Comparison of ENCODE assay signal across 10 mouse cellular contexts in genomic region chr8:91799016-91799581, GRCm38 (mm10). TPM values are rescaled to one million over a fixed set of nuclear protein-coding genes. Genes with fewer than 3 reads are reported as not detected.
DNase-seq lines count a peak whose midpoint lies in the region; ATAC-seq and TF ChIP-seq lines count a peak whose summit lies in the region.
"Had no signal": no experiment of that assay in that cellular context is flagged by ENCODE, and none has a peak within 500 bp of the region (broad histone marks: within the 10 kb centered on the region; RNA-seq: fewer than 3 reads in every experiment).

No protein-coding gene starts in this region.

- 19% methylated on average over 16 of the region's 16 CpGs for whole genome bisulfite sequencing in liver, embryonic 11.5 days
- 29% methylated on average over 16 of the region's 16 CpGs for WGBS in liver, postnatal 0 days (ENCODE audit: insufficient replicate concordance)
- WGBS in forebrain, embryonic 12.5 days: 11% methylated on average over 16 of the region's 16 CpGs
- WGBS in kidney, postnatal 0 days: 30% methylated on average over 16 of the region's 16 CpGs
- WGBS in neural tube, embryonic 13.5 days: 11% methylated on average over 16 of the region's 16 CpGs

- H3K27ac ChIP-seq in liver, embryonic 11.5 days (ENCODE audit: low read depth, low read length): no peak overlapping the region
- H3K27ac ChIP-seq in liver, postnatal 0 days (ENCODE audit: low read depth): no peak overlapping the region
- H3K27ac ChIP-seq in forebrain, embryonic 12.5 days: no peak overlapping the region
- H3K27ac ChIP-seq in kidney, postnatal 0 days: no peak overlapping the region
- peak overlapping the region; percentile 84; the same call in 1 of the 2 replicates for H3K27ac ChIP-seq in neural tube, embryonic 13.5 days (replicated peaks)

- peak overlapping the region; percentile 86 for H3K4me2 ChIP-seq in liver, embryonic 11.5 days
- H3K4me2 ChIP-seq in liver, postnatal 0 days (ENCODE audit: low read depth, low read length): no peak overlapping the region
- H3K4me2 ChIP-seq in forebrain, embryonic 12.5 days: peak overlapping the region; percentile 80
- H3K4me2 ChIP-seq in kidney, postnatal 0 days (ENCODE audit: low read length): peak overlapping the region; percentile 86
- H3K4me2 ChIP-seq in neural tube, embryonic 13.5 days: peak overlapping the region; percentile 83

- H3K27me3 ChIP-seq in liver, embryonic 11.5 days (replicated peaks; ENCODE audit: control insufficient read depth, insufficient read depth, low read length): peaks cover 92% of the 10 kb centered on the region
- peaks cover 88% of the 10 kb centered on the region for H3K27me3 ChIP-seq in liver, postnatal 0 days (ENCODE audit: insufficient read depth, low read length)
- H3K27me3 ChIP-seq in forebrain, embryonic 12.5 days: peaks cover 97% of the 10 kb centered on the region
- peaks cover 61% of the 10 kb centered on the region for H3K27me3 ChIP-seq in kidney, postnatal 0 days (ENCODE audit: insufficient read depth, low read length)
- peaks cover 89% of the 10 kb centered on the region for H3K27me3 ChIP-seq in neural tube, embryonic 13.5 days

- TF ChIP-seq CTCF in liver, postnatal 0 days (IDR thresholded peaks at IDR 0.05; ENCODE audit: low read depth): no peak
- no peak for TF ChIP-seq CTCF in kidney, postnatal 0 days (IDR thresholded peaks at IDR 0.05; ENCODE audit: low read depth)

- no peak for ATAC-seq in liver, embryonic 11.5 days (replicated peaks; ENCODE audit: low FRiP score)
- ATAC-seq in liver, postnatal 0 days: no peak
- ATAC-seq in forebrain, embryonic 12.5 days (ENCODE audit: low FRiP score): no peak
- ATAC-seq in kidney, postnatal 0 days (replicated peaks; ENCODE audit: low FRiP score, low read depth): no peak
- no peak for ATAC-seq in neural tube, embryonic 13.5 days (ENCODE audit: low read depth)

- peak overlapping the region; percentile 54 for H3K4me3 ChIP-seq in liver, embryonic 11.5 days (ENCODE audit: low read depth, low read length)
- no peak overlapping the region for H3K4me3 ChIP-seq in liver, postnatal 0 days (ENCODE audit: low read depth, low read length)
- H3K4me3 ChIP-seq in forebrain, embryonic 12.5 days (replicated peaks): peak overlapping the region; percentile 53
- H3K4me3 ChIP-seq in kidney, postnatal 0 days (replicated peaks; ENCODE audit: low read depth, low read length): peak overlapping the region; percentile 74
- peak overlapping the region; percentile 55 for H3K4me3 ChIP-seq in neural tube, embryonic 13.5 days

- H3K4me1 ChIP-seq in liver, embryonic 11.5 days (replicated peaks; ENCODE audit: control insufficient read depth, insufficient read depth, low read length): peaks cover 17% of the 10 kb centered on the region; the same call in 1 of the 2 replicates
- peaks cover 12% of the 10 kb centered on the region for H3K4me1 ChIP-seq in liver, postnatal 0 days (ENCODE audit: insufficient read depth)
- peaks cover 54% of the 10 kb centered on the region for H3K4me1 ChIP-seq in forebrain, embryonic 12.5 days
- peaks cover 21% of the 10 kb centered on the region; the same call in 1 of the 2 replicates for H3K4me1 ChIP-seq in kidney, postnatal 0 days (replicated peaks; ENCODE audit: insufficient read depth, low read length)
- peaks cover 66% of the 10 kb centered on the region for H3K4me1 ChIP-seq in neural tube, embryonic 13.5 days (replicated peaks)

- H3K9me3 ChIP-seq in liver, embryonic 11.5 days (ENCODE audit: control insufficient read depth, low read length): no peaks in the 10 kb centered on the region
- no peaks in the 10 kb centered on the region for H3K9me3 ChIP-seq in liver, postnatal 0 days (ENCODE audit: low read length)
- no peaks in the 10 kb centered on the region for H3K9me3 ChIP-seq in forebrain, embryonic 12.5 days
- H3K9me3 ChIP-seq in kidney, postnatal 0 days (replicated peaks; ENCODE audit: low read length): no peaks in the 10 kb centered on the region
- no peaks in the 10 kb centered on the region for H3K9me3 ChIP-seq in neural tube, embryonic 13.5 days

- no peak overlapping the region for H3K9ac ChIP-seq in liver, embryonic 11.5 days (ENCODE audit: low read depth, low read length)
- no peak overlapping the region for H3K9ac ChIP-seq in liver, postnatal 0 days (replicated peaks)
- peak overlapping the region; percentile 58 for H3K9ac ChIP-seq in forebrain, embryonic 12.5 days
- peak overlapping the region; percentile 73 for H3K9ac ChIP-seq in kidney, postnatal 0 days (ENCODE audit: low read depth, low read length)
- peak overlapping the region; percentile 82 for H3K9ac ChIP-seq in neural tube, embryonic 13.5 days

- TF ChIP-seq EP300 in liver, postnatal 0 days (IDR thresholded peaks at IDR 0.05; ENCODE audit: low read depth): no peak

- H3K36me3 ChIP-seq in liver, embryonic 11.5 days (ENCODE audit: control insufficient read depth, insufficient read depth, low read length): no peaks in the 10 kb centered on the region
- H3K36me3 ChIP-seq in liver, postnatal 0 days (replicated peaks; ENCODE audit: insufficient read depth, low read length): no peaks in the 10 kb centered on the region
- no peaks in the 10 kb centered on the region for H3K36me3 ChIP-seq in forebrain, embryonic 12.5 days (replicated peaks)
- H3K36me3 ChIP-seq in kidney, postnatal 0 days (ENCODE audit: insufficient read depth, low read length): no peaks in the 10 kb centered on the region
- H3K36me3 ChIP-seq in neural tube, embryonic 13.5 days: no peaks in the 10 kb centered on the region

- DNase-seq in liver, embryonic 11.5 days (ENCODE audit: low spot score): no peak
- DNase-seq in liver, postnatal 0 days: no peak
- no peak for DNase-seq in kidney, postnatal 0 days (ENCODE audit: low spot score)
- DNase-seq in gastrocnemius, adult 8-10 months (ENCODE audit: low spot score in 2 of 2): no peak
- DNase-seq in right cerebral cortex, postnatal 36 days (ENCODE audit: low spot score in 2 of 2): no peak
- no peak for DNase-seq in cerebellum, postnatal 14 days

RNA-seq across cellular contexts. Expression of gene Irx3, which starts 2.8 kb away (rescaled TPM):
- 1.5 and 1.7 TPM in 2 replicates for polyA plus RNA-seq in liver, embryonic 11.5 days (2014; fragmentation: Nextera tagmentation; extraction: Ambion mirVana)
- polyA plus RNA-seq in liver, postnatal 0 days (2015; fragmentation: Nextera tagmentation; extraction: Ambion mirVana): not detected in 2 replicates
- 10.1 and 12.4 TPM in 2 replicates for polyA plus RNA-seq in forebrain, embryonic 12.5 days (2016; fragmentation: Nextera tagmentation; extraction: Ambion mirVana)
- polyA plus RNA-seq in kidney, postnatal 0 days (2015; fragmentation: Nextera tagmentation; extraction: Ambion mirVana): 22.2 and 25.2 TPM in 2 replicates
- polyA plus RNA-seq in neural tube, embryonic 13.5 days (2015; fragmentation: Nextera tagmentation; extraction: Ambion mirVana): 6.8 and 9.9 TPM in 2 replicates
- 1 to 10 TPM; 2.8 to 4.8 (median 3.3) TPM for total RNA-seq in gastrocnemius, adult 8-10 months (2022)
- total RNA-seq: hematopoietic stem cell, adult 5-6 weeks; megakaryocyte progenitor cell, adult 5-6 weeks had no signal

Comparison
In these comparisons a context has a peak if more than half of its experiments do, and no peak if none do; other contexts are left out.
1. H3K9ac ChIP-seq: peak in forebrain, embryonic 12.5 days (single experiment), kidney, postnatal 0 days (single experiment) and neural tube, embryonic 13.5 days (single experiment); none in liver, embryonic 11.5 days (single experiment) and liver, postnatal 0 days (single experiment).